Mouse (Mus musculus) activated CD4-positive, CD25-positive, alpha-beta regulatory T cell (primary cell): ENCODE measurements around the gene Vmn2r80. TPM values are rescaled to one million over a fixed set of nuclear protein-coding genes. Genes with fewer than 3 reads are reported as not detected.

ENCODE experiments used
- polyA plus RNA-seq, 2 experiments: library from polyadenylated mRNA; unstranded; fragments of 100-300 nt; shearing (Covaris generic); gene quantifications; one replicate each; pipeline ENCODE4 v1.2.1; 2017

The Vmn2r80 gene
- not detected for polyA plus RNA-seq

GRCm38 (mm10) chr10:79148469-79148868, at the start of gene Vmn2r80:
Vmn2r80 (plus strand) TSS chr10:79148769.

Other genes starting within 250 kb of the Vmn2r80 start
- gene Olfr1354, start 235.6 kb upstream of the Vmn2r80 start, polyA plus RNA-seq, result not detected
- not detected for gene Olfr8, start 198.1 kb upstream of the Vmn2r80 start, polyA plus RNA-seq
- not detected for gene Olfr1353, start 185.5 kb upstream of the Vmn2r80 start, polyA plus RNA-seq
- gene Olfr1352, start 167.7 kb upstream of the Vmn2r80 start, polyA plus RNA-seq, result not detected
- gene Olfr1351, start 136.3 kb upstream of the Vmn2r80 start, polyA plus RNA-seq, result under 1 TPM; 0.06 to 0.32 TPM
- gene Olfr57, start 120.0 kb upstream of the Vmn2r80 start, polyA plus RNA-seq, result under 1 TPM in 1 of 2 experiments, not detected in 1; 0.38 TPM
- 10 to 100 TPM; 19.3 to 19.9 TPM for gene 2610008E11Rik, start 51.2 kb upstream of the Vmn2r80 start, polyA plus RNA-seq
- not detected for gene Vmn2r81, start 98.9 kb downstream of the Vmn2r80 start, polyA plus RNA-seq
- under 1 TPM in 1 of 2 experiments, not detected in 1; 0.23 TPM for gene Vmn2r82, start 207.8 kb downstream of the Vmn2r80 start, polyA plus RNA-seq